Mouse (Mus musculus): ENCODE results near the gene Sqstm1. TPM values are rescaled to one million over a fixed set of nuclear protein-coding genes. Genes with fewer than 3 reads are reported as not detected.
"Not testable (repeated sequence)": the region's sequence is repeated elsewhere in the genome, so short reads cannot be mapped to it uniquely, and the experiment has no call there.

Gene Sqstm1
- polyA plus RNA-seq, 1 experiment from 2014 or later = 326 TPM

GRCm38 (mm10) chr11:50182702-50183101 is 27.9 kb downstream of the Sqstm1 start:
- Histone ChIP-seq H3K4me1 (replicated peaks; ENCODE audit: insufficient read depth, low read length) (no peaks in the 10 kb centered on the region), H3K4me2 (ENCODE audit: low read length) (no peak overlapping the region), H3K27ac (peak overlapping the region; percentile 62; the same call in 1 of the 2 replicates), H3K27me3 (ENCODE audit: insufficient read depth, low read length) (no peaks in the 10 kb centered on the region), H3K9ac (ENCODE audit: low read depth, low read length) (no peak overlapping the region), H3K36me3 (ENCODE audit: insufficient read depth, low read length) (peaks cover 11% of the 10 kb centered on the region; the same call in 1 of the 2 replicates), H3K4me3 (replicated peaks; ENCODE audit: low read depth, low read length) (no peak overlapping the region), H3K9me3 (replicated peaks; ENCODE audit: low read length) (no peaks in the 10 kb centered on the region)
- no peak for ATAC-seq (replicated peaks; ENCODE audit: low FRiP score, low read depth)
- no peak for DNase-seq (ENCODE audit: low spot score)
- TF ChIP-seq CTCF (IDR thresholded peaks at IDR 0.05; ENCODE audit: low read depth) = no peak
- WGBS = 72% methylated on average over 4 of the region's 4 CpGs

- no peaks in the 10 kb centered on the region for H3K27me3 ChIP-seq (ENCODE audit: insufficient read depth, low read length)
- WGBS = 74% methylated on average over 6 of the region's 6 CpGs
- H3K9me3 ChIP-seq (replicated peaks; ENCODE audit: low read length) = no peaks in the 10 kb centered on the region
- H3K9ac ChIP-seq (ENCODE audit: low read depth, low read length) = no peak overlapping the region
- H3K27ac ChIP-seq = no peak overlapping the region
- no peak for ATAC-seq (replicated peaks; ENCODE audit: low FRiP score, low read depth)
- no peak overlapping the region for H3K4me3 ChIP-seq (replicated peaks; ENCODE audit: low read depth, low read length)
- H3K4me1 ChIP-seq (replicated peaks; ENCODE audit: insufficient read depth, low read length) = peaks cover under 1% of the 10 kb centered on the region; the same call in 1 of the 2 replicates
- TF ChIP-seq CTCF (IDR thresholded peaks at IDR 0.05; ENCODE audit: low read depth) = no peak
- DNase-seq (ENCODE audit: low spot score) = no peak
- H3K36me3 ChIP-seq (ENCODE audit: insufficient read depth, low read length) = peaks cover 15% of the 10 kb centered on the region; the same call in 1 of the 2 replicates
- H3K4me2 ChIP-seq (ENCODE audit: low read length) = no peak overlapping the region
Observed at GRCm38 (mm10) chr11:50180478-50181231, 30.0 kb downstream of the Sqstm1 start.

- WGBS = 68% methylated on average over 5 of the region's 5 CpGs
- Histone ChIP-seq H3K4me2 (ENCODE audit: low read length) (no peak overlapping the region), H3K9ac (ENCODE audit: low read depth, low read length) (no peak overlapping the region), H3K4me3 (replicated peaks; ENCODE audit: low read depth, low read length) (no peak overlapping the region), H3K27me3 (ENCODE audit: insufficient read depth, low read length) (no peaks in the 10 kb centered on the region), H3K4me1 (replicated peaks; ENCODE audit: insufficient read depth, low read length) (peaks cover 7% of the 10 kb centered on the region), H3K36me3 (ENCODE audit: insufficient read depth, low read length) (peaks cover 15% of the 10 kb centered on the region; the same call in 1 of the 2 replicates), H3K9me3 (replicated peaks; ENCODE audit: low read length) (no peaks in the 10 kb centered on the region), H3K27ac (peak overlapping the region; percentile 27; the same call in 1 of the 2 replicates)
- ATAC-seq (replicated peaks; ENCODE audit: low FRiP score, low read depth) = no peak
- no peak for TF ChIP-seq CTCF (IDR thresholded peaks at IDR 0.05; ENCODE audit: low read depth)
- DNase-seq (ENCODE audit: low spot score) = no peak
Observed at GRCm38 (mm10) chr11:50178532-50179488, 31.8 kb downstream of the Sqstm1 start.

GRCm38 (mm10) chr11:50177111-50177510 is 33.5 kb downstream of the Sqstm1 start:
- TF ChIP-seq CTCF (IDR thresholded peaks at IDR 0.05; ENCODE audit: low read depth) = no peak
- Histone ChIP-seq H3K9me3 (replicated peaks; ENCODE audit: low read length) (no peaks in the 10 kb centered on the region), H3K27me3 (ENCODE audit: insufficient read depth, low read length) (no peaks in the 10 kb centered on the region), H3K9ac (ENCODE audit: low read depth, low read length) (no peak overlapping the region), H3K36me3 (ENCODE audit: insufficient read depth, low read length) (peaks cover 11% of the 10 kb centered on the region; the same call in 1 of the 2 replicates), H3K4me2 (ENCODE audit: low read length) (no peak overlapping the region), H3K27ac (peak overlapping the region; percentile 57; the same call in 1 of the 2 replicates), H3K4me3 (replicated peaks; ENCODE audit: low read depth, low read length) (no peak overlapping the region), H3K4me1 (replicated peaks; ENCODE audit: insufficient read depth, low read length) (peaks cover 7% of the 10 kb centered on the region)
- DNase-seq (ENCODE audit: low spot score) = no peak
- WGBS = 57% methylated on average over 6 of the region's 6 CpGs
- ATAC-seq (replicated peaks; ENCODE audit: low FRiP score, low read depth) = no peak

GRCm38 (mm10) chr11:50176351-50176750 is 34.3 kb downstream of the Sqstm1 start:
- Histone ChIP-seq H3K27me3 (ENCODE audit: insufficient read depth, low read length) (no peaks in the 10 kb centered on the region), H3K4me3 (replicated peaks; ENCODE audit: low read depth, low read length) (no peak overlapping the region), H3K9ac (ENCODE audit: low read depth, low read length) (no peak overlapping the region), H3K9me3 (replicated peaks; ENCODE audit: low read length) (no peaks in the 10 kb centered on the region), H3K4me2 (ENCODE audit: low read length) (no peak overlapping the region), H3K27ac (peak overlapping the region; percentile 57; the same call in 1 of the 2 replicates), H3K4me1 (replicated peaks; ENCODE audit: insufficient read depth, low read length) (peaks cover 7% of the 10 kb centered on the region), H3K36me3 (ENCODE audit: insufficient read depth, low read length) (peaks cover 12% of the 10 kb centered on the region; the same call in 1 of the 2 replicates)
- WGBS = 45% methylated on average over 3 of the region's 3 CpGs
- DNase-seq (ENCODE audit: low spot score) (no peak), ATAC-seq (replicated peaks; ENCODE audit: low FRiP score, low read depth) (no peak)
- TF ChIP-seq CTCF (IDR thresholded peaks at IDR 0.05; ENCODE audit: low read depth) = no peak

- Histone ChIP-seq H3K4me2 (ENCODE audit: low read length) (peak overlapping the region; percentile 83), H3K27ac (peak overlapping the region; percentile 68), H3K9me3 (replicated peaks; ENCODE audit: low read length) (no peaks in the 10 kb centered on the region), H3K36me3 (ENCODE audit: insufficient read depth, low read length) (peaks cover 22% of the 10 kb centered on the region), H3K9ac (ENCODE audit: low read depth, low read length) (peak overlapping the region; percentile 69), H3K4me1 (replicated peaks; ENCODE audit: insufficient read depth, low read length) (peaks cover 7% of the 10 kb centered on the region), H3K27me3 (ENCODE audit: insufficient read depth, low read length) (no peaks in the 10 kb centered on the region), H3K4me3 (replicated peaks; ENCODE audit: low read depth, low read length) (peak overlapping the region; percentile 69)
- peak; percentile 100 for DNase-seq (ENCODE audit: low spot score)
- WGBS = under 1% methylated on average over 27 of the region's 27 CpGs
- peak; percentile 97 for ATAC-seq (replicated peaks; ENCODE audit: low FRiP score, low read depth)
- TF ChIP-seq CTCF (IDR thresholded peaks at IDR 0.05; ENCODE audit: low read depth) = no peak
Observed at GRCm38 (mm10) chr11:50174730-50175187, 35.9 kb downstream of the Sqstm1 start.

GRCm38 (mm10) chr11:50174111-50174729 is 36.4 kb downstream of the Sqstm1 start, which contains the start of gene Mrnip:
Gene Mrnip, plus strand, starts transcription at chr11:50174444.
- Histone ChIP-seq H3K4me3 (replicated peaks; ENCODE audit: low read depth, low read length) (peak within 1 kb of the TSS; percentile 69), H3K36me3 (ENCODE audit: insufficient read depth, low read length) (peaks cover 25% of the 10 kb centered on the region), H3K4me2 (ENCODE audit: low read length) (peak within 1 kb of the TSS; percentile 83), H3K27ac (peak within 1 kb of the TSS; percentile 73), H3K9ac (ENCODE audit: low read depth, low read length) (peak within 1 kb of the TSS; percentile 69)
- not testable (repeated sequence) for H3K27me3 ChIP-seq (ENCODE audit: insufficient read depth, low read length); H3K9me3 ChIP-seq (replicated peaks; ENCODE audit: low read length); DNase-seq (ENCODE audit: low spot score); H3K4me1 ChIP-seq (replicated peaks; ENCODE audit: insufficient read depth, low read length)
- 0 out of 2 replicates have a peak, but pooled peaks have one; percentile 4 for ATAC-seq (replicated peaks; ENCODE audit: low FRiP score, low read depth)
- 5% methylated on average over 19 of the region's 19 CpGs for WGBS

All from kidney, postnatal 0 days (tissue).